Mouse (Mus musculus): ENCODE measurements at regions not wholly inside any gene's neighbourhood (a gene's known extent, or its start where the extent isn't known, plus 50 kb on each side); places are given as distances from the start of the nearest gene placed in this dataset.

DNA sequence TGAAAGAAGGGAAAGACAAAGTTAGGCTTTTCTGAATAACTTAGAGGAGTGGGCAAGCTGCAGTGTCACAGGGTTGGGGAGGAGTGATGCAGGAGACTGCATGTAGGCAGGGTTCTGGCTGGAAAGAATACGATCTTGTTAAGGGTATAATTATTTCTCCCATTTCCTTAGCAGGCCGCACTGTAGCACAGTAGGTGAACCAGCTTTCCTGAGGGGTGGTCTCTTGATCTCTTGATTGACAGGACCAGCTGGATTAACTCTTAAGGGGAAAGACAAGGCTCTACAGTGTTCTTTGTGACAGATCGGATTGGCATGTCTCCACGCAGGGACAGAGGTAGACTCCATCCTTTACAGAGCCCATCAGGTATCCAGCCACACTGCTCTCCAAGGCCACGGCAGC lies 54.5 kb upstream of the Meis1 start:
- DNase-seq: no peak

DNA sequence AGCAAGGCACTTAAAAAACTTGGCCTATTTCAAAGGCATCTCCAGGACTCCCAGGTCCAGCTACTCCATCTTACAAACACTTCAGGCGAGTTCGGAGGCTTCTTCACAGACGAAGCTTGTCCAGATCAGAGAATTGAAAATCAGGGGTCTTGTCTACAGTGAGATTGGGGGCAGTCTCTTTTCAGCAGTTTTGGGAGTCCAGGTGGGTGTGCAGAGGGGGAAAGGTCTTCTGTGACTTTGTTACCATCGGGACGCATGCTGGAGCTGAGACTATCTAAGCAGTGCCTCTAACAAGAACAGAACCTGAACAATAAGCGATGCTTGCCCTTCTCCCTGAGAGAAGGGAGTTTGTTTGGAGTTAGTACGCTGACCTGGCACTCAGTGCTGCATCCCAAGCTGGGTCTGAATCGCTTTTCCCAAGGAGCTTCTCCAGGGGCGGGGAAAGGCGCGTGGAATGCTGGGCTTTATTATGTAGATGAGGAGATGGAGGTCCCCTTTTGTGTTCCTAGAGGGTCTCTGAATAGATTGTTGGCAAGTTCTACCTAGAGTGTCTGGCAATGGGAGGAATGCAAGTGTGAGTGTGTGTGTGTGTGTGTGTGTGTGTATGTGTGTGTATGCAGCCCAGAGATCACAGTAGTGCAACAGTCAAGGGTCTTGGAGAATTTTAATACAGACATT lies 55.2 kb upstream of the Meis1 start:
- no peak for DNase-seq

DNA sequence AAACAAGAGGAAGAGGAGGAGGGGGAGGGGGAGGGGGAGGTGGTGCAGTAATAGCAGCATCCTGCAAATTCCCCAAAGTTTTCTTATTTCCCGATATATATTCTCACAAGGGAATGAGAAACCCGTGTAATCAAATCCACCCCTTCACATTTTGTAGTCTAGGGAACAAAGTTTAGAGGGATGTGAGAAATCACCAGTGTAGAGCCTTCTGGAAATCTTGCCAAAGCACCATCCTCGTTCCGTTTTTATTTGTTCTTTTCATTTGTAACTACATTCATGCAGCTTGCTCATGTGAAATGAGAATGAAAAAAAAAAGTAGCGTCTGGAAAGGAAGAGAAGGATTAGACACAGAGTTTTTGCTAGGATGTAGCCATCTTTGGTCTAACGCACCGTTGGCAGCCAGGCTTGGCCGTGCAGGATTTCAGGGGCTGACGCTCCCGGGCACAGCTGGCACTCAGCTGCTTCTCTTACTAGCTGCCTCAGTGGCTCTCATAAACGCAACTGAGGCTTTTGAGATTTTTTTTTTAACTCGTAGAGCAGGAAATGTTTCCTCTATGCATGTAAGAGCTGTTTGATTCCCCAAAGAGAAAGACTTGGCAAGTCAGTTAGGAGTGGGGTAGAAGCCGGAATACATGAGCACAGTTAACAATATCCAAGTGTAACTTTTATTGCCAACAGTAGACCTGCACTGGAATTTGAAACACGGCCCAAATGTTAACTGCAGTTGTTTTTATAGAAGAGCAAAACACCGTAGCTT lies 72.5 kb upstream of the Meis1 start:
- DNase-seq: no peak

DNA sequence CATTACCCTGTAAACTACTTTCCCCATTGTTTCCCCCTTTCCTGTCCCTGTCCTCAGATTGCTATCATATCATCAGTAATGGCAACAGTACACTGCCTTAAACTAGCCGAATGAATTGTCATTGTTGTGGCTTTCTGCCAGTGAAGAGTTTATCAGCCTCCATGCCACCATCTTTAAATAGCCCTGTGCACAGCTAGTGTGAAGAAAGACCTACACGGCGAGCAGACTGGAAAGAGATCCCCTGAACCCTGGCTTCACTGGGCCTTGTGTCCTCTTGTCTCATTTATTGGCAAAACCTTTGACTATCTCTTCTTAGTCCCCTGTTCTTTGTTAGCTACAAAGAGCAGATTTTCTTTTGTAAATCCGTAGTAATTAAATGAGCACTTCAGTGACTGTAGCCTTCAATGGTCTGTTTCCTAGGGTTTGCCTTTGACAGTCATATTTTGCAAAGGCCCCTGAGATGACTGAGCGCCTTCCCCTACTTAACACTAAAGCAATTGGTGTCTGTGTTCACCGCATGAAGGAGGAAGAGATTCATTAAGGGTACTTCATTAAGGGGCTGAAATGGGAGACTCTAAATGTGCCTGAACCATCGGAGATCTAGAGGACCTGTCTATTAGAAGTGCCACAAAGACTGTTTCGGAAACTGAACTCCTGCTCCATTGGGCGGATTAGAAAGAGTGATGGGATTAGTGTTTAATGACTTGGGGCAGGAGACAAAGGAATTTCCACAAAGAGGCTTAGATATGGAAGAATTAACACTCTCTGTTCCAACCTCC lies 74.4 kb upstream of the Meis1 start:
- DNase-seq: no peak

DNA sequence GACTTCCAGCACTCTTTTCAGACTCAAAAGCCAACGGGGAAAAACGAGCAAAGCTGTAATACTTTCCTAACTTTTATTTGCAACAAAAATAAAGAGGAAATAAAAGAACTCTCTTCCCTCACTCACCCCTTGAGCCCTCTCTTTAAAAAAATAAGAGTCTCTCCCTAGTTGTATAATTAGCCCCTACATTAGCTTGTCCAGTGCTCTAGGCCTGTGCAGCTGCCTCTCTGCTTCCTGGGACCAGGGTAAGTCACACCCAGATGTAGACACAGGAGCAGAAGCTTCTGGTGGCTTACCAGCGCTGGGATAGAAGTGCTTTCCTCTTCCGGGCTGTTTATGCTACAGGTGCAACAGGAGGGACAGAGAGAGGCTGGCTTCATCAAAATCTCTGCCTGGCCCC lies 75.0 kb upstream of the Meis1 start:
- DNase-seq: no peak

DNA sequence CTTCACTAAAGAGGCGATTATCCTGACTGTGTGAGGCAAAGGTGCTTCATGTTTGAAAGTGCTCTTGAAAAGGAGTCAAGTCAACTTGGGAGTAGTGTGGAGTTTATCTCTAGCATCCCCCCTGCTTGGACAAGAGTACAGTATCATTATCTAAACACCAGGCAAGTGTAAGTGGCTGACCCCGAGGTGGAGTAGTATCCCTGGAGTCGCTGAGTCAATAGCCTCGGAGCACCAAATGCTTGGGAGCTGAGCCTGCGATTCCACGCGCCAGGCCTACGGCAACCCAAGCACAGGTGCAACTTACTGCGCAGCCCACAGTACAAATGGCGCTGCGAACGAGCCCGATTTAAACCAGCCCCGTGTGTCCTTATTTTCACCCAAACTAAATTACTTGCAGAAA lies 75.4 kb upstream of the Meis1 start:
- DNase-seq: no peak

DNA sequence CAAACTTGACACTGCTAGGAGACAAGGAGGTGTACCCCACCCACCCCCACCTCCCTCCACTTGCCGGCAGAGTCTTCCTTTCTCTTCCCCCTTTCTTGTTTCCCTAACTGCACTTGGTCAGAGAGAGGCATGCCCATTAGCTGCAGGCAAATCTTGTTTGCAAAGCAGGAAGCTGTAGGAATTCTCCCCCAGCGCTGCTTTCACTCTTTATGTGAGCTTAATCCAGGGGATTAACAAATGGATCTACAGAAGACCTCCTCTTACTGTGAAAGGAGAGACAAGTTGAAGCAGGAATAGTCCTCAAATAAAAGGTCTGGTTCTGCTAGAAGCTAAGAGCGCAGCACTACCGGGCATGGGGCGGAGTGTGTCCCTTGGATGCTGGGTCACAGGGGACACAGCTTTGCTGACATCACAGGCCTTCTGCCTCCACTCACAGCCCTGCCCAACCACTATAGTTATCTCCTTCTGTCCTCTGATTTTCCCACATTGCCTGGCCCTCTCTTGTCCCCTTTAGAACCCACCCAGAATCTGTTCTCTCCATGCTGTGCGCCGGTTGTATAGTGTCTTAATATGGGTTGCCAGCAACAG lies 84.3 kb upstream of the Meis1 start:
- DNase-seq: no peak

DNA sequence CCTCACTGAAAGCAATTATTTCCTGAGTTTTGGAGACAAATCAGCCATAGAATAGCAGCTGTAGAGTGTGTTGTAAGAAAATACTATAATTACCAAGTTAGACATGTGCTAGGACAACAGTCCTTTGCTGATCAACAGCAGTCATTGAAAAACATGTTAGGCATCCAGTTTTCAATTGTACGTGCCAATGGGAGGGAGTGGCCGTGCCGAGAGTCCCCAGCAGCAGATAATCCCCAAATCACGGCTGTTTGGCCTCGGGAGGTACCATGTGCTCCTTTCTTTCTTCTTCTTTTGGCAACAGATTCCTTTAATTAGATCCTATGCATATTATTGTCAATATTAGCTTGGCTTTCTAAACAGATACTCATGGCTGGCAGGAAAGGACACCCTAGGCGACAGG lies 88.4 kb upstream of the Meis1 start:
- no peak for DNase-seq

DNA sequence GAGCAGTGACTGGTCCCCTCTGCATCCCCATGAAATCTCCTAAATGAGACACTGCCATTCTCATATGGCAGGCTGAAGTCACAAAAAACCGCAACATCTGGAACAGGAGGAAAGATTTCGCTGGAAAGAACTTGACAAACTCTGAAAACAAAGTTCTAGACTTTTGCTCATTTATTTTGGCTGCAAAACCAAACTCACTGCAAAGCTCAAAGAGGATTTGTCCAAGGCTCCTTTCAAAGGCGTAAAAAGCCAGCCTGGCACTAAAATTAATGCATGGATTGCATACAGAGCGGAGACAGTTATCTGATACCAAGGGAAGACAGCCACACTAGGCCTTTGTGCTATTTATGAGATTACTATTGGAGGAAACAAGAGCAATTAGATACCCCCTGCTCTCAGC lies 90.3 kb upstream of the Meis1 start:
- DNase-seq: no peak

DNA sequence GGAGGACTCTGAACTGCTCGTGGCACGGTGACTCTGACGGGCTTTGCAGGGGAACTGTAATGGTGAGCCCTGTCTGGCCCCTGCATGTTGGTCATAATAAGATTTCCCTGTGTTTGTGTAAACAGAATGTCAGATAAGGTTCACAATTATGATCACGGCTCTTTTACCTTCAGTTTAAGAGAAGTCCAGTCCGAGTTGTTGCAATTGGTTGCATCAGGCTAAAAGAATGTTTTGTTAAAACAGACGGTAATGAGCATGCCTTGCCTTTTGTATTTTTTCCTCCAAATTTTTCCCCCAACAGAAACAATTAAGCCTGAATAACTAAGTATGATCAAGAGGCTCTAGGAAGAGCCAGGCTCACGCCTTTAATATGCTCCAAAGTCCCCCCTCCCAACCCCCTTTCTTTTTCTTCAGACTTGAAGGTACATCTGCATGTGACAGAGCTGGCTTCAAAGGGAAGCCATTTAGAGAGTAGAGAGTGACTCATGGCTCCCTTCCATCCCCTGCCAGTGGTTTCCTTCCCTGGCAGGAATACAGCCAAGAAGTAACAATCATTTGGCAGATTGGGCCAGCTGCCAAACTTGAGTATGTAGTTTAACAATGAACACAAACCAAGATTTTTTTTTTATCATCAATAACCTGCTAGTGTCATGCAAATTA lies 93.3 kb upstream of the Meis1 start:
- no peak for DNase-seq

DNA sequence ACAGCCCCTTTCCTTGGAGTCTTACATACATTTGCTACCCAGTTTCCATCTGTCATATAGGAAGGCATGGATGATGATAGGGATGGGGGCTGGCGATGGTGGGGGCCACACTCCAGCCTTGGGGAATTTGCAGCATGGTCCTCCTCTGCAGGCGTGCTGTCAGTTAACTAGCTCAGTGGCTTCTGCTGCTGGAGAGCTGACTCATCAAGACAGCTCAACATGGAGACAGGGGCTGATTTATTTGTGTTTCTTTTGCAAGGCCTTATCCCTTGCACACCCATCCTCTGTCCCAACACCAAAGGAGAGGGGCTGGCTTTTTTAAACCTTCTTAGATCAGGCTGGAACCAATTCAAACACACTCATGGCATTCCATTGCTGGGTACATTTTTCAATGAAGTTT lies 98.3 kb upstream of the Meis1 start:
- DNase-seq: no peak

DNA sequence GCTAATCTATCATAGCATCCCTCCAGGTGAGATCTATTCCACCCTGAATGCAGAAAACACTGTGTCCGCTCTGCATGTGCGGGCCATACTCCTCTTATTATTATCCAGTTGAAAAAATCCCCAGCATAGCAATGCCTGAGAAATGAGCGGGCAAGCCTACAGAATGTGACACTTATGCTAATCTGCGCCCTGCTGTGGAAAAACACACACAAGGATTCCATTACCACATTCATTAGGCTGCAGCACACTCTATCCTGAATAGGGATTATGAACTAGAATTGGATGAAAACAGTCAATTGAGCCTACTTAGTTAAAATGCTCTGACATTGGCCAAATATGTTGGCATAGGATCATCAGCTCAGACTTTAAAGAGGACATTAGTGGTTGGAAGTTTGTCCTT lies 99.5 kb upstream of the Meis1 start:
- no peak for DNase-seq

DNA sequence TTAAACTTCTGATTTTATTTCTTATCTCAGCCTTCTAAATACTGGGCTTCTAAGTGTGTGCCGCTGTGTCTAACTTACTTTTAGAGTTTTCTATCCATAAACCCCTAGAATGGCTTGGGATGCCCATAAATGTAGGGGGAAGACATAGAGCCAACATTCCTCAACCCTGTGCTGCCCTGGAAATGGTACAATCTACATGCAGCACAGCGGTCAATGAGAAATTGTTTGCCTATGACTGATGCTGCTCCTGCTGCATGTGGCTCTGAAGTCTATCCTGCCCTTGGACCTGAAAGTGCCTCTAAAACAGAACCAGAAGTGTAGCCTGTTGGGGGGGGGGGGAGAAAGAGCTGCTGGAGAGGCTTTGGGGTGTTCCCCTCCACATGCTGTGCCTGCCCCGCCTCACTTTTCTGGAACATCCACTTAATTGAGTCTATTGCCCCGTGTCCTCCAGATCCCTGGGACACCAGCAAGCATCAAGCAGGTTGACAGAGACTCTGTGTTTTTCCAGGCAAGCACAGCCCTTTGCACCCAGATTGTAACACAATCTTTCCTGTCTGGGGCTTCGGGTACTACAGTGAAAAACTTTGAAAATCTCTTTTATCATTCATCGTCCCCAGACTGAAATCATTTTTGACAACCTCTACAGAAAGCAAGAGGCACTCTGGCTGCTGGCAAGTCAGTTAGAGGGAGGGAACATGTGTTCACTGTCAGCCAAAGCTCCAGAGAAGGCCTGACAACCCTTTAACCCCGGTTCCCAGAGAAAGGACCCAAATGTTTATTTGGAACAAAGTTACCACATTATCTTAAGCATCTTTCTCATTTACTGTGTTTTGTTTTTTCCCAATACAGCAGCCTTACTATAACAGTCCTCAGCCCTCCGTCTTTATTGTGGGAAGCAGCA lies 101.4 kb upstream of the Meis1 start:
- no peak for DNase-seq

DNA sequence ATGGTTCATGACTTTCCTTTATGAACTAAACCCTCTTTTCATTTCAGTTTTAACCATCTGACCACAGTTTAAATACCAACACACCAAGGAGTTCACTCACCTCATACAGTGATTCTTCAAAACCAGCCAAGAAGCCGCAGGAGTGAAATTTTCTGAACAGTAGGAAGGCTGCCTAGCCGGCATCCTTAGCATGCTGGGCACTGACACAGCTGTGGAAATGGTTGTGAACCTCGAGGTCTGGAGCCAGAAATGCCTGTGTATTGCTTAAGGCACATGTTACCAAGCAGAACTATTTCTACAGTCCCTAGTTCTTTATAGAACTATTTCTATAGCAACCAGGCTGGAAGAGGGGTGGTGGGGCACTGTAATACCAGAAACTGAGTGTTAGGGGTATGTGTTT lies 102.1 kb upstream of the Meis1 start:
- DNase-seq: no peak

DNA sequence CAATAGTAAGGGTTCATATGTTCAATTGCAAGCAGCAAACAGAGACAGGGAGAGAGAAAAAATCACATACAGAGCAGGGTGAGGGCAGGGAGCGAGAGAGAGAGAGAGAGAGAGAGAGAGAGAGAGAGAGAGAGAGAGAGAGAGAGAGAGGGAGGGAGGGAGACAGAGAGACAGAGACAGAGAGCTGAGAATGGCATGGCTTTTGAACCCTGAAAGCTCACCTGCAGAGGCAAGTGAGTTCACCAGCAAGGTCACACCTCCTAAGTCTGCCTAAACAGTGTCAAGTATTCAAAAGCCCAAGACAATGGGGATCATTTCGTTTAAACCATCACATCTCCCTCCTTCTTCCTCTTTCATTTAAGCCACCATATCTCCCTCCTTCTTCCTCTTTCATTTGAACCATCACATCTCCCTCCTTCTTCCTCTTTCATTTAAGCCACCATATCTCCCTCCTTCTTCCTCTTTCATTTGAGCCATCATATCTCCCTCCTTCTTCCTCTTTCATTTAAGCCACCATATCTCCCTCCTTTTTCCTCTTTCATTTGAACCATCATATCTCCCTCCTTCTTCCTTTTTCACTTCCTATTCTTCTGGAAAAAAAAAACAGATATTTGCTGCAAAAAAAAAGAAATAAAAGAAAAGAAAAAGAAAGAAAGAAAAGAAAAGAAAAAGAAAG lies 116.7 kb upstream of the Meis1 start:
- DNase-seq: no peak

DNA sequence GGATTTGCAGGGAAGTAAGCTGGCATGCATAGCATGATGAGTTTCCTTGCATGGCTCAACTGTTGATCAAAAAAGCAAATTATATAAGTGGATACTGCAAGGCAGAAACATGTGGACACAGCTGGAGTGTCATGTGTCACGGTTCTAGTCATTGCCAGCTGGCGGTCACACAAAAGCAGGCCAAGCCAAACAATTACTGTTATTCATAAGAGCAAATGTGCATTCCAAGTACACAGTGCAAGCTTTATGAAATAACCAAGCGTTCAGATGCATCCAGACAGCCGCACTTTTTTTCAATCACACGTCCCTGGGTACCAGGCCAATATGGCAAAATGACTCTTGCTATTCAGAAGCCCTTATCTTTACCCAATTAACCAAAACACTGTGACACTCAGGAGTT lies 119.6 kb upstream of the Meis1 start:
- DNase-seq: no peak

DNA sequence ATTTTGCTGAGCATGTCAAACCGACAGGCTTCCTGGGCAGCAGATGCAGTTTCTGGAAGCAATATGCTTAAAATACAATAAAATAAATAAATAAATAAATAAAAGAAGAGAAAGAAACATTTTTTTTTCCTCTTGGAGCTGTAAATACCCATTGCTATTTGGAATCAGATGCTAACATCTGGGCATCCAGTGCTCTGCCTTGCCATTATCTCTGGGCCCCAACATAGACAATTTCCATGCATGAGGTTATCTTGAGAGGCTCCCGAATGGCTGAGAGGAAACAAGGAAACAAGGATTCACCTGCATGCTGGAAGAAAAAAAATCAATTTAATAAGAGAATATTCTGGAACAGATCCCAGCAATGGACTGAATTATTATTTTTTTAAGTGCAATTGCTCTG lies 120.0 kb upstream of the Meis1 start:
- DNase-seq: no peak

DNA sequence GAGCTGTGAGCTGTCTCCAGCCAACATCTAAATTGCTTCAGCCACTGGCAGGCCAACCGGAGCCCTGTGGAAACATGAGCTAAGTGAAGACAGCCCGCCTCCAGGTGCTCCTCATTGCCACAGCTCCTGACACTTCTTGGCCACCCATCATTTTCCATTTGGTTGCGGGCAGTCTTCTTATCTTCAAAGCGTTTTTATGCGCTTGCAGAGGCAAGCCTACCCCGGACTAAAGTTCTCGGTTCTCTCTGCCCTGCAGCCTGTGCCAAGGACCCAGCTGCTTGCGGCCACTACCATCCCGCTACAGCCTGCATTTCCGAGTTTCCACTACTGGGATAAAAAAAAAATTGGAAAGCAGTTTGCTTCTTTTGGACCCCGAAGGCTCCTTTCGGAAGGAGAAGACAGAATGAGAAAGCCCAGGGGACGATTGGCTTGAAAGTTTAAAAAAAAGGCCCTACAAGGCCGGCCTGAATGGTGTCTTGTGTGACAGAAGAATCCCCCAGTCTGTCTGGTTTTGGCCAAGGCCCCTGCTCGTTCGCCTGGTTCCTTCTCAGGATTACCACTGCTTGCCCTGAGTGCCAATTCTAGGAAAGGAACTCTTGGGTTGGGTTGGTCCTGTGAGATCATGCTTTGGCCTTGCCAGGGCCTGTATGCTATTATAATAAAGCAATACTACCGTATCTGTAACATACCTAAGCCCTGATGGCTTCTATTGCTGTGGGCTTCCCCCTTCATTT lies 124.6 kb upstream of the Meis1 start:
- DNase-seq: no peak

DNA sequence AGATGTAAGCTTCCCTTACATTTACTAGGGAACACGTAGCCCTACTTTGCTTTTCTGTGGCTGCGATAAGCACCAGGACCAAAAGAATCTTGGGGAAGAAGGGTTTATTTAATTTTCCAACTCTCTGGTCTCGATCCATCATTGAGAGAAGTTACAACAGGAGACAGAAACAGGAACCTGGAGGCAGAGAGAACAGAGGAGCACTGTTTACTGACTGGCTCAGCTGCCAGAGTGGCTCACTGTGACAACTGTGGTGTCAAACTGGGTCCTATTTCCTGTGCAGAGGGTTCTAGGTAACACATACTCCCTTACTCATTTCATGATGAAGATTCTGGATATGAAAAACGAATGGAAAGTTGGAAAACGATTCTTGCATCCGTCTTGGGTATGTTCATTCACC lies 125.7 kb upstream of the Meis1 start:
- DNase-seq: no peak

DNA sequence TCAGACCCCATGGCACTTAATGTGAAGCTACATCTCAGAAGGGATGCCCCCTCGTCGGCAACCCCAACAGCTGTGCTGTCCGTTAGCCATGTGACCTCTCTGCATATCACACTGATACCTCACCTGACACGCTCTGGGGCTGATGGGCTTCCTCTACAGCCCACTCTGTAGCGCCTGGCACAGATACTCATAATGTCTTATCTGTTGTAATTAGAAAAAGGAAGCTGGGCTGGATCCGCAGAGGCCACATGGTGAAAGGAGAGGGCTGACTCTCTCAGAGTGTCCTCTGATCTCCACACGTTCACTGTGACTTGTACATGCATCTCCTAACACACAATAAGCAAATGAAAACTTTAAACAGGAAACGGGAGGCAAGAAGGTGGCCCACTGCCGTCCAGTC lies 126.5 kb upstream of the Meis1 start:
- no peak for DNase-seq

DNA sequence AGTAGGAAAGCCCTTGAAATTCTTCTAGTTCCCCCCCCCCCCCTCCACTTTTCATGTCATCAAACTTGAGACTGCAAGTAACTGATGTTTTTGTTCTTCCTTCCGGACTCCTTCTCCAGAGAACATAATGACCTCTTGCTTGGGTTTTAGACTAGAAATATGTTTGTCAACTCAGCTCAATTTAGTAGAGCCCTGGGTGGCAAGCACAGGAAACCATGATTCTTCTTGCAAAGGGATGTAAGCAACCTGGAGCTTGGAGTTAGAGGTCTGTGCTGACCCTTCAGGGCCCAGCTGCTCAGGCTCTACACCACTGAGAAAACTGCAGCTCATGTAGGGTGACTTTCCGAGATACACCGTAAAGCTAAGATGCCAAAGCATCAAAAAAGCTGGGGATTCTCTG lies 127.2 kb upstream of the Meis1 start:
- no peak for DNase-seq

All from thymus, postnatal 36 days (tissue).